Mouse (Mus musculus) midbrain, embryonic 16.5 days (tissue): ENCODE data around the gene 4930556J24Rik. TPM values are rescaled to one million over a fixed set of nuclear protein-coding genes. Genes with fewer than 3 reads are reported as not detected.
"Not testable (repeated sequence)": the region's sequence is repeated elsewhere in the genome, so short reads cannot be mapped to it uniquely, and the experiment has no call there.

Experiments
- ATAC-seq: fragments of 200-750 bp; cut with Nextera tagmentation; 2 replicates; pipeline ENCODE4 v1.8.0; 2017; ENCODE audit warnings: moderate TSS enrichment
- H3K27ac ChIP-seq: fragments of 300-500 bp; sonication (generic); 2 replicates; pipeline ENCODE4 v1.5.1; 2014; ENCODE audit warnings: mild to moderate bottlenecking, low read length, mixed read lengths
- H3K27me3 ChIP-seq: fragments of 300-500 bp; sonication (generic); 2 replicates; pipeline ENCODE4 v1.6.1; 2014; ENCODE audit warnings: low read depth, low read length, mixed read lengths; ENCODE audit not compliant: control insufficient read depth, insufficient read depth
- H3K36me3 ChIP-seq: fragments of 300-500 bp; sonication (generic); 2 replicates; pipeline ENCODE4 v1.6.1; 2014; ENCODE audit warnings: mild to moderate bottlenecking, low read length, moderate library complexity, mixed read lengths; ENCODE audit not compliant: control insufficient read depth, insufficient read depth
- H3K4me1 ChIP-seq: fragments of 300-500 bp; sonication (generic); 2 replicates; pipeline ENCODE4 v1.6.1; 2014; ENCODE audit warnings: mild to moderate bottlenecking, low read length, mixed read lengths; ENCODE audit not compliant: control insufficient read depth, insufficient read depth
- H3K4me2 ChIP-seq: fragments of 300-500 bp; sonication (generic); 2 replicates; pipeline ENCODE4 v1.6.1; 2014; ENCODE audit warnings: mild to moderate bottlenecking, low read length, mixed read lengths
- H3K4me3 ChIP-seq: fragments of 300-500 bp; sonication (generic); 2 replicates; pipeline ENCODE4 v1.5.1; 2014; ENCODE audit warnings: low read depth, mild to moderate bottlenecking, low read length, moderate library complexity, mixed read lengths
- H3K9ac ChIP-seq: fragments of 300-500 bp; sonication (generic); 2 replicates; pipeline ENCODE4 v1.6.1; 2014; ENCODE audit warnings: low read depth, low read length, mixed read lengths
- H3K9me3 ChIP-seq: fragments of 300-500 bp; sonication (generic); replicated peaks from 2 replicates; pipeline ENCODE4 v1.6.1; 2014; ENCODE audit warnings: mild to moderate bottlenecking, low read length, mixed read lengths; ENCODE audit not compliant: control insufficient read depth, poor library complexity, severe bottlenecking
- WGBS: fragments of 180-500 bp; shearing (Covaris S2); extraction: QIAGEN DNeasy Blood & Tissue Kit; methylation state at CpG from one replicate; pipeline ENCODE4 v1.1.7; 2014; 5-methylcytosine and 5-hydroxymethylcytosine counted together
- polyA plus RNA-seq: library from polyadenylated mRNA; unstranded; fragments of >200 nt; fragmentation: Nextera tagmentation; extraction: Ambion mirVana; gene quantifications from 2 replicates; pipeline ENCODE4 v1.2.1, GENCODE M21; 2015

4930556J24Rik gene
- polyA plus RNA-seq, 1 experiment from 2014 or later: 0.25 TPM

DNA sequence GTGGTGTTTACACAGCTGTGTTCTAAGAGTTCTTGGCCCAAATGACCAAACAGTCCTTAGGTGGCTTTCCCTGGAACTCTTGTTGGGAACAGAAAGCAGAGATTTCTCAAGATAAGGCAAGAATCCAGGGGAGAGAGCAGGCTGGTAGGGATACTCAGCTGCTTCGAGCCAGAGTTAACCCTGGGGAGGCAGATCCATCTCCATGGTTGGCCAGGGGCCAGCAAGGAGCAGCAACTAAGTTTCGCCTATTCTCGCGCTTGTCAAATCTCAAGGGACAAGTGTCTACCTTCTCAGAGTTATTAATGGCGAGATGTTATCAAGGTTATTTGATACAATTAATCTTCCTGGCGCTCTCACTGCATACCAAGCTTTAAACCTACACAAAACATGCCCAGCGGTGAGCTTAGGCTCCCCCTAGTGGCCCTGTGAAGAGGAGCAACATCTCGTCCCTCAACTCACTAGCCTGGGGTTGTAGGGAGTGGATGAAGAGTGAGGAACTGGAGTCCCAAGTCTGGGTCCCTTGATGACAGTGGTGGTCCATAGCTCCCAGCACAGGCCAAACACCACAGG lies 55.2 kb downstream of the 4930556J24Rik start:
- no peak for ATAC-seq
- Histone ChIP-seq H3K4me1 (no peaks in the 10 kb centered on the region), H3K4me2 (no peak overlapping the region), H3K27ac (no peak overlapping the region), H3K27me3 (no peaks in the 10 kb centered on the region), H3K9ac (no peak overlapping the region), H3K4me3 (no peak overlapping the region), H3K9me3 (no peaks in the 10 kb centered on the region), H3K36me3 (no peaks in the 10 kb centered on the region)
- 21% methylated on average over 8 of the region's 8 CpGs for WGBS

DNA sequence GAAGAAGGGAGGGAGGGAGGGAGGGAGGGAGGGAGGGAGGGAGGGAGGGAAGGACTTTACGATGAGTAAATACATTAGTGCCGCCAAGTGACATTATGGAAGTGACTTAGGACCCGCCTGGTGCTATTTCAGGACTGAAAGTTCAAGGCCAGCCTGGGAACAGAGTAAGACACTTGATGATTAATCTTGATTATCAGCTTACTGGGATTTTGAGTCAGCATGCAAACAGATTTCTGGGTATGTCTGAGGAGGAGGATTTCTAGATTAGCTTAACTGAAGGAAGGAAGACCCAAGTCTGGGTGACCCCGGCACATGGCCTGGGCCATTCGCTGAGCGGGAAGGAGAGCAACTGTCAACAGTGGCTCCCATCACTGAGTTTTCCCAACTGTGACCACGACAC lies 56.1 kb downstream of the 4930556J24Rik start:
- WGBS: 92% methylated on average over 7 of the region's 7 CpGs
- ATAC-seq: no peak

DNA sequence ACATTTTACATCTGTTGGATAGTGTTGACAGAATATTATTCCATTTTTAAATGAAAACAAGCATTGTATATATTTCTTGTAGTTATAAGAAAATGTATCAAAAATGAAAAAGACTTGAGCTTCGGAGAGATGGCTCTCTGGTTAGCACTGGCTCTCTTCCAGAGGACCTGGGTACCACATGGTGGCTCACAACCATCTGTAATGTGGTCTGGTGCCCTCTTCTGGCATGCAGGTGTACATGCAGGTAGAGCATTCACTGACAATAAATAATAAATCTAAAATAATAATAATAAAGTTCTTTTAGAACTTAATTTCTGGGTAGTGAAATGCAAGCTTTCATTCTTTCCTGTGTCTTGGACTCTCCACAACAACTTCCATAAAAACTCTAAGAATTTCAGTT lies 57.8 kb downstream of the 4930556J24Rik start:
- no peak for ATAC-seq
- Histone ChIP-seq H3K9me3 (no peaks in the 10 kb centered on the region), H3K4me3 (no peak overlapping the region), H3K4me1 (peaks cover 2% of the 10 kb centered on the region), H3K4me2 (no peak overlapping the region), H3K27me3 (no peaks in the 10 kb centered on the region), H3K27ac (no peak overlapping the region), H3K9ac (no peak overlapping the region), H3K36me3 (no peaks in the 10 kb centered on the region)
- WGBS: 47% methylated on average over 1 of the region's 1 CpGs

More for the DNA sequence above, 56.1 kb downstream of the 4930556J24Rik start:
- H3K4me1 ChIP-seq: no peaks in the 10 kb centered on the region
- no peaks in the 10 kb centered on the region for H3K27me3 ChIP-seq
- H3K4me2 ChIP-seq: no peak overlapping the region
- H3K4me3 ChIP-seq: no peak overlapping the region
- no peaks in the 10 kb centered on the region for H3K36me3 ChIP-seq
- H3K27ac ChIP-seq: no peak overlapping the region
- no peaks in the 10 kb centered on the region for H3K9me3 ChIP-seq
- H3K9ac ChIP-seq: no peak overlapping the region

DNA sequence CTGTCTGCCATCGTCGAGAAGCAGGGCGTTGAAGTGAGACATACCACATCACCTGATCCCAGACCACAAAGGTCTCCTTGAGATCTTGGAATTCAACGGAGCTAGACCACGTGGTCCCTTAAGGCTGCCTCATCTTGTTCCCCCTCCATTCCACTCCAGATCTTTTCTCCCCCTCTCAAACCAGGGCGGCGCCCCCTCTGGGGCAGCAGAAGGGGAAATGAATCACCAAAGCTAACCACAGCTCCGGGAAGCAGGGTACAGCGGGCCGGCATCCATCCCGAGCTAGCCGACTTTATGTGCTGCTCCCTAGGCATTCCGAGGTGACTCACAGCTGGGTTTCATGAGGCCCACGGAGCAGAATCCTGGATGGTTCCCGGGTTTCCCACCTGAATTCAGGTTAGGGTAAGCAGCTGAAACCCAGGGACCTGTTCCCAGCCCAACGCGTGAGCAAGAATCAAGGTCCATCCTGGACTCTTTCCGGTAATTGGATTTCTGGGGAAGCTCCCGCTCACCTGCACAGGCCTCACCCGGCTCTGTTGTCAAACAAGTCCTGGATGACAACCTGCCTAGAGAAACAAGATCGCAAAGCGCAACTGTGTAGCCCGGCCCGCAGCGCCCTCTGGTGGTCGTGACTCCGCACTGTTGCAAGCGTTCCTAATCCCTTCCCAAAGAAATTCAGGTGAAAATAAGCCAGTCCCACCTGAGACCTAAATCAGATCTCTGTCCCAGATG lies 62.3 kb downstream of the 4930556J24Rik start, which contains the start of gene Slc35e4:
Gene Slc35e4, minus strand, starts transcription at position 556 of the 732 bp plus-strand sequence.
- Histone ChIP-seq H3K9me3 (no peaks in the 10 kb centered on the region), H3K27ac (peak within 1 kb of the TSS; percentile 83), H3K27me3 (no peaks in the 10 kb centered on the region), H3K9ac (peak within 1 kb of the TSS; percentile 81), H3K4me3 (peak within 1 kb of the TSS; percentile 61), H3K4me1 (peaks cover 36% of the 10 kb centered on the region), H3K36me3 (no peaks in the 10 kb centered on the region), H3K4me2 (peak within 1 kb of the TSS; percentile 89)
- ATAC-seq: peak; percentile 74
- under 1% methylated on average over 28 of the region's 28 CpGs for WGBS

DNA sequence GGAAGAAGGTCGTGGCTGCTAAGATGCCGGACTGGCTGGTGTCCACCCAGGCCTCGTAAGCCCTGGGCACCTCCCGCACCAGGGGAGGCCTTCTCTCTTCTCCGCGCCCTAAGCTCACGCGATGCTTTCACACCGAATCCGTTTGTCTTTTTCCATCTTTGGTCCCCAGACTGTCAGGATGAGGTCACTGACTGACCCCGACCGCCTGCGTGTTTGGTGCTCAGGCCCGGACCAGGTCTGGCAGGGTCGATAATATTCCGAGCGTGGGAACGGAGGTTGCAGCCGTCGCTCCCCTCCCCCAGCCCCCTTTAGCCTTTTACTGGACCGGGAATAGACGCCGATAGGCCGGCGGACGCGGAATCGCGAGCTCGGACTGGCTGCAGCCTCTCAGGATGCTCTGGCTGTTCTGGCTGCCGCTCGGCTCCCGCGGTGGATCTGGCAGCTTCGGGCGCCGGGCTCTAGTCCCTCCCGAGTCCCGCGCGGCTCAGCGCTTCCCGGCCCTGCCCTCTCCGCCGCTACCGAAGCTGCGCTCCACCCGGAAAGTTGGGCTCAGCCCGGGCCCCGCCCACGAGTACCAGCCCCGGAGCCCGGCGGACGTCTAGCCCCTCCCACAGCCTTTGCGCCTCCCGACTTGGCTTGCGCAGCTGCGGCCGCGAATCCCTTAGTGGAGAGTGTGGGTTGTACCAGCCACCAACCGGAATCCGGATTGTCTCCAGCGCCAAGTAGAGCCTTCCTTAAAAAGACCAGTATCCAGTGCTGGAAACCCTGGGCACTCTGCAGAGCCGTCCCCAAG lies 63.1 kb downstream of the 4930556J24Rik start:
- Histone ChIP-seq H3K27me3 (no peaks in the 10 kb centered on the region), H3K27ac (peak overlapping the region; percentile 83), H3K4me2 (peak overlapping the region; percentile 89), H3K36me3 (no peaks in the 10 kb centered on the region), H3K4me3 (peak overlapping the region; percentile 61), H3K9ac (peak overlapping the region; percentile 81), H3K4me1 (peaks cover 43% of the 10 kb centered on the region), H3K9me3 (no peaks in the 10 kb centered on the region)
- WGBS: under 1% methylated on average over 65 of the region's 65 CpGs
- peak; percentile 89 for ATAC-seq

DNA sequence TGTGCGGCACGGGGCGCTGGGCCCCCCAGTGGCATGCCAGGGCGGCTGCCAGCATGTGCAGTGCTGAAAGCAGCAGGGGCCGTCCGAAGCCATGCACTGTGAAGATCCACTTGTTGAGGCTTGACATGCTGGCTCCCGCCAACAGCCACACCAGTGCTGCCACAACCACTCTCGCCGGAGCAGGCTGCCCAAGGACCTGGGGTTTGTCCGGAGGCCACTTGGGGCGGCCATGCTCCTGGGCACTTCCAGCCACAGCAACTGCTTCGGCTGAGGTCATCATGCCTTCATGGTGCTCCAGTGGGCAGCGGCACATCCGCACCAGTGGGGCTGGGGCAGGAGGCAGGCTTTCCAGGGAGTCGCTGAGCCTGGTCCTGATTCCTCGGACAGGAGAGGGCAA lies 63.7 kb downstream of the 4930556J24Rik start:
- Histone ChIP-seq H3K9ac (peak overlapping the region; percentile 81), H3K4me3 (peak overlapping the region; percentile 61), H3K4me2 (peak overlapping the region; percentile 89), H3K27me3 (no peaks in the 10 kb centered on the region), H3K36me3 (no peaks in the 10 kb centered on the region), H3K4me1 (peaks cover 47% of the 10 kb centered on the region), H3K27ac (peak overlapping the region; percentile 83), H3K9me3 (no peaks in the 10 kb centered on the region)
- WGBS: 1% methylated on average over 16 of the region's 16 CpGs
- ATAC-seq: peak; percentile 16

DNA sequence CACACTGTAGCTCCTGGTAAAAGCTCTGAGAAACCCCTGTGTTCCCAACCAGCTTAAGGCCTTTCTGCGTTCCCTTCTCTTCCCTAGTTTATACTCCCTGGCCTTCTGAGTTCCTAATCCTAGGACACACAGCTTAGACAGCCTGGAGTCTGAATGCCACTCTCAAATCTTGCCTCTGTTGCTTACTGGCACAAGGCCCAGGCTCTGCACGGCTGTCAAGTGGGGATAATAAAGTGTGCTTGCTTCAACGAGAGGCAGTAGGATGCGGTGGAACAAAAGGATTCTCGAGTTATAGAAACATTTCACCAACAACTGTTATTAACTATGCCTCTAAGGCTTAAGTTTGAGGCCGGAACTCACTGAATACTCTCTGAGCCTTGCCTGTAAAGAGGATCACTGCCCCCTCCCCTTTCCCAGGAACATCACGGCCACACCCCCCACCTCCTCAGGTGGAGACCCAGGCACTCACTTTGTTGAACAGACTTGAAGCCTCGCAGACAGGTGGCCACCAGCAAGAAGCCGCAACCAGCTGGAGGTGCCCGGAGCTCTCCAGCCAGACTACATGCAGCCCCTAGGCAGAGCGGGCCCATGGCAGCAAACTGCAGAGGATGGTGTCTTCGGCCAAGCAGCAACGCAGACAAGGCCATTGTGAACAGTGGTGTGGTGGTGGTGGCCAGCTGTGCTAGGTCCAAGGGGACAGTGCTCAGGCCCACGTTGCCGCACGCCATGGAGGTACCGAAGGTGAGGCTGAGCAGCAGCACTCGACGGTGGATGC lies 64.3 kb downstream of the 4930556J24Rik start:
- 9% methylated on average over 19 of the region's 19 CpGs for WGBS
- Histone ChIP-seq H3K9me3 (no peaks in the 10 kb centered on the region), H3K4me1 (peaks cover 47% of the 10 kb centered on the region)

DNA sequence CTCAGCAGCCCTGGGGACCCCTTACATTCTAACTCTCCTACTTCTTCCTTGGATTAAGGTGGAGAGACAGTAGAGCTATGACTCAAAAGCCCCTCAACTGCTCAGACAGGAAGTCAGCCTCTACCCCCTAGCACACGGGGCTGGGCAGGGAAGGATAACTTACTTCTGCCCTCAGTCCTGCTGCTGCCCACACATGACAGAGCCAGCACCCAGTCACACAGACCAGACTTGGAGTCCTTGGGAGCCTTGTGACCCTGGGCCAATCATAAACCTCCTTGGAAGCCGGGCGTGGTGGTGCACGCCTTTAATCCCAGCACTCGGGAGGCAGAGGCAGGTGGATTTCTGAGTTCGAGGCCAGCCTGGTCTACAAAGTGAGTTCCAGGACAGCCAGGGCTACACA lies 65.1 kb downstream of the 4930556J24Rik start:
- H3K36me3 ChIP-seq, ATAC-seq, H3K9me3 ChIP-seq, H3K27me3 ChIP-seq, H3K27ac ChIP-seq: not testable (repeated sequence)
- Histone ChIP-seq H3K9ac (peak overlapping the region; percentile 32), H3K4me3 (peak overlapping the region; percentile 25), H3K4me2 (peak overlapping the region; percentile 89), H3K4me1 (peaks cover 47% of the 10 kb centered on the region)
- WGBS: 89% methylated on average over 5 of the region's 6 CpGs

More for the DNA sequence above, 64.3 kb downstream of the 4930556J24Rik start:
- no peaks in the 10 kb centered on the region for H3K27me3 ChIP-seq
- H3K4me2 ChIP-seq: peak overlapping the region; percentile 89
- peaks cover 2% of the 10 kb centered on the region; the same call in 1 of the 2 replicates for H3K36me3 ChIP-seq
- peak overlapping the region; percentile 61 for H3K4me3 ChIP-seq
- H3K27ac ChIP-seq: peak overlapping the region; percentile 83
- ATAC-seq: no peak; the same call in 1 of the 2 replicates
- peak overlapping the region; percentile 81 for H3K9ac ChIP-seq
